Mouse (Mus musculus) myocyte (in vitro differentiated cells): ENCODE data around the gene Znrf1.

Experiments used
- E2F4 ChIP-seq: IDR thresholded peaks from one replicate; pipeline ENCODE4 v1.6.1; 2011; ENCODE audit warnings: mild to moderate bottlenecking, control low read depth, moderate library complexity; ENCODE audit not compliant: insufficient read depth
- MAX ChIP-seq: IDR thresholded peaks from one replicate; pipeline ENCODE4 v1.6.1; 2011; ENCODE audit warnings: low read depth, mild to moderate bottlenecking, control low read depth
- MYOG ChIP-seq, 3 experiments: IDR thresholded peaks; one replicate each; pipeline ENCODE4 v1.6.1; 2011; ENCODE audit warnings: control low read depth in 2 of 3, low read depth in 2 of 3, mild to moderate bottlenecking in 2 of 3; ENCODE audit not compliant: insufficient read length in 2 of 3, control insufficient read depth in 1 of 3, insufficient read depth in 1 of 3
- POLR2A ChIP-seq: IDR thresholded peaks from one replicate; pipeline ENCODE4 v1.6.1; 2011; ENCODE audit warnings: low read depth, mild to moderate bottlenecking, control low read depth, moderate library complexity; ENCODE audit not compliant: insufficient read length
- POLR2AphosphoS2 ChIP-seq: IDR thresholded peaks from one replicate; pipeline ENCODE4 v1.6.1; 2011; ENCODE audit warnings: low read depth, control low read depth; ENCODE audit not compliant: insufficient read length
- REST ChIP-seq: IDR thresholded peaks from one replicate; pipeline ENCODE4 v1.6.1; 2011; ENCODE audit warnings: mild to moderate bottlenecking, control low read depth, moderate library complexity; ENCODE audit not compliant: insufficient read depth, insufficient read length
- TCF12 ChIP-seq: IDR thresholded peaks from one replicate; pipeline ENCODE4 v1.6.1; 2011; ENCODE audit warnings: mild to moderate bottlenecking, control low read depth; ENCODE audit not compliant: poor library complexity, insufficient read depth, severe bottlenecking
- TCF3 ChIP-seq: IDR thresholded peaks from one replicate; pipeline ENCODE4 v1.6.1; 2011; ENCODE audit warnings: low read depth, control low read depth; ENCODE audit not compliant: insufficient read length
- USF1 ChIP-seq: IDR thresholded peaks from one replicate; pipeline ENCODE4 v1.6.1; 2011; ENCODE audit warnings: low read depth, mild to moderate bottlenecking, control low read depth, moderate library complexity

DNA sequence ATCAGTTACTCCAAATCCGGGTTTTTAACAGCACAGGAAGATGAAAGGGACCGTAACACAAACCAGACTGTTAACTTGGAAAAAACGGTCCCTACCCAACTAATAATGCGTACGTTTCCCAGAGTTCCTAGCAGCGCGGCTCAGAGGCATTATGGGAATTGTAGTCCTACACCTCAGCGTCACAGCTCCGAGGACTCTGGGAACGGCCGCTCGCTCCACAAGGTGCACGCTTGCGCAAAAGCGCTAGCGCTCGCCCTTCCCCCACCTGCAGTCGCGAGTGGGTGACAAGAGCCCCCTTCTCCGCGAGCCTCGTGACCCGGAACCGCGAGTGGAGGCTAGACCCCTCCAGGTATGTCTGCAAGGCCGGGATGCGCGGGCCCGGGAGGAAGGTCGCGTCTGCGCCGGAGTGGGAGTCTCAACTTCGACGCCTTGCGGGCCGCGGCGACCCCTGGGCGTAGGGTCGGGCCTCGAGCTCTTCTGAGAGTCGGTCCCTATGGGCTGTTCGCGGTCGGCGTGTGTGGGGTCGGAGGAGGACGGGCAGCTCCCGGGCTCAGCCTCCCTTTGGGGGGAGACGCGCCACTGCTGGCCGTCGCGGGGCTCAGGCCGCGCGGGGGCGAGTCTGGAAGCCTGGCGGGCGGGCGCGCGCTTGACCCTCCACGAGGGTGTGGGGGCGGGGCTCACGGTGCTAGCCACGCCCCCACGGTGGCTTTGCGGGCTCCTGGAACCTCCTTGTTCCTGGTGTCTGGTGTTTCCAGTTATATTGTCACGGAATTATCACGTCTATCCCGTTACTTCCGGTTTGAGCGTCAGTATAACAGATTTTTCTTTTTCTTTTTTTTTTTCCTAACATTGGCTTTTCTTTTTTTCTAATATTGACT, 107.6 kb downstream of the Znrf1 start, which contains the start of gene Zfp1:
- TF ChIP-seq POLR2A (peak; percentile 76), POLR2AphosphoS2 (peak; percentile 60), MYOG (IDR thresholded peaks at IDR 0.05; ENCODE audit: control insufficient read depth in 1 of 3, insufficient read depth in 1 of 3, insufficient read length in 2 of 3, low read depth in 2 of 3) (no peak), USF1 (no peak), MAX (no peak), TCF12 (no peak), E2F4 (no peak), REST (no peak), TCF3 (no peak)
